Mouse (Mus musculus) ES-E14 (cell line): Measurements from ENCODE around the gene Foxn3. TPM values are rescaled to one million over a fixed set of nuclear protein-coding genes. Genes with fewer than 3 reads are reported as not detected.

Source experiments
- DNase-seq: peaks from one replicate; pipeline ENCODE4 v3.0.0-alpha.2; 2013; ENCODE audit warnings: low read depth, low spot score
- H3K27ac ChIP-seq: 2 replicates; pipeline ENCODE4 v1.5.1; 2012; ENCODE audit warnings: low read depth, mild to moderate bottlenecking, low read length, moderate library complexity, mixed read lengths; ENCODE audit not compliant: poor library complexity, insufficient read depth, severe bottlenecking
- H3K36me3 ChIP-seq: 2 replicates; pipeline ENCODE4 v1.6.1; 2012; ENCODE audit warnings: mild to moderate bottlenecking, low read length, moderate library complexity, mixed read lengths; ENCODE audit not compliant: control insufficient read depth, poor library complexity, insufficient read depth, severe bottlenecking
- H3K4me1 ChIP-seq, 2 experiments: fragments of 150-350 bp in 1 of 2; sonication (generic) in 1 of 2; 2 replicates each; pipeline ENCODE4 v1.6.1; 2012; ENCODE audit warnings: low read length in 2 of 2, mild to moderate bottlenecking in 1 of 2, mixed read lengths in 1 of 2; ENCODE audit not compliant: control insufficient read depth in 2 of 2, insufficient read depth in 2 of 2, poor library complexity in 1 of 2
- H3K4me3 ChIP-seq, 2 experiments: fragments of 150-350 bp in 1 of 2; sonication (generic) in 1 of 2; 2 replicates each; pipeline ENCODE4 v1.5.1; 2012; ENCODE audit warnings: low read length in 2 of 2, low read depth in 1 of 2, mild to moderate bottlenecking in 1 of 2, mixed read lengths in 1 of 2; ENCODE audit not compliant: insufficient read depth in 1 of 2, poor library complexity in 1 of 2, severe bottlenecking in 1 of 2
- H3K9ac ChIP-seq: 2 replicates; pipeline ENCODE4 v1.6.1; 2012; ENCODE audit warnings: low read depth, mild to moderate bottlenecking, low read length, mixed read lengths; ENCODE audit not compliant: poor library complexity, insufficient read depth, severe bottlenecking
- H3K9me3 ChIP-seq: fragments of 150-350 bp; sonication (generic); 2 replicates; pipeline ENCODE4 v1.6.1; 2012; ENCODE audit warnings: low read depth, mild to moderate bottlenecking, low read length; ENCODE audit not compliant: control insufficient read depth, insufficient read depth
- CHD2 ChIP-seq: IDR thresholded peaks from 2 replicates; pipeline ENCODE4 v1.6.1; 2014; ENCODE audit warnings: mild to moderate bottlenecking, low read depth, low read length, inconsistent platforms
- HCFC1 ChIP-seq: IDR thresholded peaks from 2 replicates; pipeline ENCODE4 v1.6.1; 2012; ENCODE audit warnings: low read length, inconsistent platforms, borderline replicate concordance; ENCODE audit not compliant: insufficient read depth
- MAFK ChIP-seq: IDR thresholded peaks from 2 replicates; pipeline ENCODE4 v1.6.1; 2014; ENCODE audit warnings: mild to moderate bottlenecking, low read depth, low read length, inconsistent platforms; ENCODE audit not compliant: insufficient read depth
- ZC3H11A ChIP-seq: IDR thresholded peaks from 2 replicates; pipeline ENCODE4 v1.6.1; 2012; ENCODE audit warnings: low read depth, mild to moderate bottlenecking, inconsistent platforms, low read length, borderline replicate concordance
- ZNF384 ChIP-seq: IDR thresholded peaks from 2 replicates; pipeline ENCODE4 v1.6.1; 2012; ENCODE audit warnings: low read depth, low read length, inconsistent platforms
- in situ Hi-C, 2 experiments: fragments of 600-800 bp; cut with MboI; formaldehyde crosslinking; loops; one replicate each; pipeline ENCODE4 v1.15.1; 2025; ENCODE audit warnings: low sequenced_read_pairs in 2 of 2, inconsistent platforms in 1 of 2; ENCODE audit not compliant: unreplicated experiment in 2 of 2
- total RNA-seq: library from RNA; depleted of rRNA; stranded (reverse); fragments of 300-350 nt; gene quantifications from 2 replicates; pipeline ENCODE4 v1.2.3, GENCODE M21; 2012

Foxn3 gene
- total RNA-seq, 1 experiment, result 34.6 TPM

- Histone ChIP-seq H3K36me3 (peaks cover 12% of the 10 kb centered on the region; the same call in 1 of the 2 replicates), H3K4me1 (peaks cover 4 to 30% of the 10 kb centered on the region in 2 experiments; a peak in 2 of 4 replicates), H3K27ac (no peak overlapping the region), H3K4me3 (no peak overlapping the region), H3K9me3 (no peaks in the 10 kb centered on the region), H3K9ac (no peak overlapping the region)
- in situ Hi-C loops, result no loop called here
- TF ChIP-seq HCFC1 (no peak), MAFK (no peak), ZC3H11A (no peak), ZNF384 (no peak), CHD2 (no peak)
- DNase-seq, result peak; percentile 52
These were observed 233.8 kb downstream of the Foxn3 start for GRCm38 (mm10) chr12:99329301-99330257.

GRCm38 (mm10) chr12:99326157-99326556 is 237.2 kb downstream of the Foxn3 start:
- Histone ChIP-seq H3K4me1 (peaks cover 1 to 28% of the 10 kb centered on the region in 2 experiments; a peak in 2 of 4 replicates), H3K4me3 (no peak overlapping the region), H3K9me3 (no peaks in the 10 kb centered on the region), H3K27ac (no peak overlapping the region), H3K9ac (no peak overlapping the region), H3K36me3 (peaks cover 7% of the 10 kb centered on the region; the same call in 1 of the 2 replicates)
- TF ChIP-seq CHD2 (no peak), MAFK (no peak), HCFC1 (no peak), ZNF384 (no peak), ZC3H11A (no peak)
- DNase-seq, result no peak
- in situ Hi-C loops, result no loop called here

GRCm38 (mm10) chr12:99321633-99322431 is 241.6 kb downstream of the Foxn3 start:
- H3K9ac ChIP-seq, result no peak overlapping the region
- in situ Hi-C loops, result no loop called here
- TF ChIP-seq CHD2, result no peak
- no peak for TF ChIP-seq HCFC1
- TF ChIP-seq MAFK, result no peak
- no peak for TF ChIP-seq ZNF384
- TF ChIP-seq ZC3H11A, result no peak
- H3K4me3 ChIP-seq, result no peak overlapping the region
- no peaks in the 10 kb centered on the region for H3K9me3 ChIP-seq
- peaks cover 0 to 9% of the 10 kb centered on the region in 2 experiments; a peak in 1 of 4 replicates for H3K4me1 ChIP-seq
- DNase-seq, result no peak
- H3K27ac ChIP-seq, result no peak overlapping the region
- peaks cover 2% of the 10 kb centered on the region; the same call in 1 of the 2 replicates for H3K36me3 ChIP-seq

- in situ Hi-C loops, result no loop called here
- DNase-seq, result no peak
These were observed 242.4 kb downstream of the Foxn3 start for GRCm38 (mm10) chr12:99320966-99321496.

More at GRCm38 (mm10) chr12:99320966-99321496, 242.4 kb downstream of the Foxn3 start:
- no peaks in the 10 kb centered on the region for H3K9me3 ChIP-seq
- TF ChIP-seq HCFC1, result no peak
- peaks cover 2% of the 10 kb centered on the region; the same call in 1 of the 2 replicates for H3K36me3 ChIP-seq
- H3K4me3 ChIP-seq, result no peak overlapping the region
- H3K27ac ChIP-seq, result no peak overlapping the region
- no peak overlapping the region for H3K9ac ChIP-seq
- peaks cover 0 to 9% of the 10 kb centered on the region in 2 experiments; a peak in 1 of 4 replicates for H3K4me1 ChIP-seq
